ENCODE assay signal across 9 mouse cellular contexts in genomic region chr14:25270227-25270876, GRCm38 (mm10).
DNase-seq lines count a peak whose midpoint lies in the region; ATAC-seq lines count a peak whose summit lies in the region.
"Had no signal": no experiment of that assay in that cellular context is flagged by ENCODE, and none has a peak within 500 bp of the region (broad histone marks: within the 10 kb centered on the region; RNA-seq: fewer than 3 reads in every experiment).

No protein-coding gene starts in this region.

- 18% methylated on average over 11 of the region's 11 CpGs for WGBS in forebrain, embryonic 12.5 days
- WGBS in limb, embryonic 10.5 days: 52% methylated on average over 11 of the region's 11 CpGs
- WGBS in midbrain, embryonic 12.5 days: 39% methylated on average over 11 of the region's 11 CpGs
- WGBS in intestine, embryonic 15.5 days: 62% methylated on average over 11 of the region's 11 CpGs

- peaks cover 40% of the 10 kb centered on the region for H3K4me1 ChIP-seq in forebrain, embryonic 12.5 days
- peaks cover 86% of the 10 kb centered on the region for H3K4me1 ChIP-seq in limb, embryonic 10.5 days
- H3K4me1 ChIP-seq in midbrain, embryonic 12.5 days: peaks cover 30% of the 10 kb centered on the region
- 0 out of 2 replicates have a peak, but pooled peaks cover 3% of the 10 kb centered on the region for H3K4me1 ChIP-seq in intestine, embryonic 15.5 days (replicated peaks)

- H3K27me3 ChIP-seq in forebrain, embryonic 12.5 days: peaks cover 25% of the 10 kb centered on the region
- peaks cover 6% of the 10 kb centered on the region for H3K27me3 ChIP-seq in limb, embryonic 10.5 days (ENCODE audit: low read depth, poor library complexity, severe bottlenecking)
- H3K27me3 ChIP-seq in midbrain, embryonic 12.5 days: no peaks in the 10 kb centered on the region
- H3K27me3 ChIP-seq in intestine, embryonic 15.5 days (replicated peaks): no peaks in the 10 kb centered on the region

- DNase-seq in brain, adult 2 months (ENCODE audit: low read depth, low spot score): peak; percentile 29
- DNase-seq in limb, embryonic 10.5 days (ENCODE audit: low spot score): no peak
- no peak for DNase-seq in kidney, postnatal 10 days
- no peak for DNase-seq in heart, adult 9 months (ENCODE audit: low spot score in 2 of 2)
- no peak for DNase-seq in layer of hippocampus, adult 18-20 months (ENCODE audit: low spot score in 2 of 2)

- no peaks in the 10 kb centered on the region for H3K36me3 ChIP-seq in forebrain, embryonic 12.5 days (replicated peaks)
- H3K36me3 ChIP-seq in limb, embryonic 10.5 days: no peaks in the 10 kb centered on the region
- H3K36me3 ChIP-seq in midbrain, embryonic 12.5 days: no peaks in the 10 kb centered on the region
- no peaks in the 10 kb centered on the region for H3K36me3 ChIP-seq in intestine, embryonic 15.5 days

- H3K4me3 ChIP-seq in forebrain, embryonic 12.5 days (replicated peaks): no peak overlapping the region
- no peak overlapping the region for H3K4me3 ChIP-seq in limb, embryonic 10.5 days
- H3K4me3 ChIP-seq in midbrain, embryonic 12.5 days: no peak overlapping the region
- no peak overlapping the region for H3K4me3 ChIP-seq in intestine, embryonic 15.5 days (replicated peaks)

- peak; percentile 78 for ATAC-seq in forebrain, embryonic 12.5 days (ENCODE audit: low FRiP score)
- peak; percentile 84 for ATAC-seq in midbrain, embryonic 12.5 days (ENCODE audit: low FRiP score, low read depth)
- no peak for ATAC-seq in intestine, embryonic 15.5 days
- ATAC-seq: CD4-positive, CD25-positive, alpha-beta regulatory T cell, adult 4 months had no signal

- peak overlapping the region; percentile 32; the same call in 1 of the 2 replicates for H3K27ac ChIP-seq in forebrain, embryonic 12.5 days
- H3K27ac ChIP-seq in limb, embryonic 10.5 days: 0 out of 2 replicates have a peak overlapping the region, but pooled peaks have one; percentile 56
- H3K27ac ChIP-seq in midbrain, embryonic 12.5 days (replicated peaks): peak overlapping the region; percentile 54; the same call in 1 of the 2 replicates
- H3K27ac ChIP-seq in intestine, embryonic 15.5 days: no peak overlapping the region

- H3K9ac ChIP-seq in forebrain, embryonic 12.5 days: no peak overlapping the region
- no peak overlapping the region for H3K9ac ChIP-seq in midbrain, embryonic 12.5 days (replicated peaks)
- no peak overlapping the region for H3K9ac ChIP-seq in intestine, embryonic 15.5 days

- no peaks in the 10 kb centered on the region for H3K9me3 ChIP-seq in forebrain, embryonic 12.5 days
- H3K9me3 ChIP-seq in limb, embryonic 10.5 days (replicated peaks): no peaks in the 10 kb centered on the region
- no peaks in the 10 kb centered on the region for H3K9me3 ChIP-seq in midbrain, embryonic 12.5 days
- H3K9me3 ChIP-seq in intestine, embryonic 15.5 days: no peaks in the 10 kb centered on the region

- H3K4me2 ChIP-seq in forebrain, embryonic 12.5 days: no peak overlapping the region
- no peak overlapping the region for H3K4me2 ChIP-seq in midbrain, embryonic 12.5 days (replicated peaks)
- H3K4me2 ChIP-seq in intestine, embryonic 15.5 days (replicated peaks): no peak overlapping the region
